Mouse (Mus musculus): Measurements from ENCODE around the gene Mrps36. TPM values are rescaled to one million over a fixed set of nuclear protein-coding genes. Genes with fewer than 3 reads are reported as not detected.

Gene Mrps36
- polyA plus RNA-seq, 1 experiment = 29.2 TPM

GRCm38 (mm10) chr13:100775252-100776055, 31.0 kb upstream of the Mrps36 start, which contains the start of gene Cenph:
Gene Cenph (minus strand): TSS chr13:100775899.
- under 1% methylated on average over 46 of the region's 46 CpGs for WGBS
- peak; percentile 30; the same call in 1 of the 2 replicates for TF ChIP-seq POLR2A (IDR thresholded peaks at IDR 0.05; ENCODE audit: borderline replicate concordance, extremely low read depth, low read depth, low read length)
- TF ChIP-seq CTCF (IDR thresholded peaks at IDR 0.05; ENCODE audit: insufficient read depth, low read length) = no peak
- peak; percentile 80 for DNase-seq
- Histone ChIP-seq H3K4me1 (ENCODE audit: control insufficient read depth, insufficient read depth, low read length) (peaks cover 2% of the 10 kb centered on the region; the same call in 1 of the 2 replicates), H3K4me3 (replicated peaks; ENCODE audit: extremely low read depth, low read depth, low read length) (peak within 1 kb of the TSS; percentile 67)

GRCm38 (mm10) chr13:100774704-100775103, 30.2 kb upstream of the Mrps36 start:
- Histone ChIP-seq H3K4me1 (ENCODE audit: control insufficient read depth, insufficient read depth, low read length) (peaks cover 2% of the 10 kb centered on the region; the same call in 1 of the 2 replicates), H3K4me3 (replicated peaks; ENCODE audit: extremely low read depth, low read depth, low read length) (no peak overlapping the region)
- no peak for DNase-seq
- no peak for TF ChIP-seq POLR2A (IDR thresholded peaks at IDR 0.05; ENCODE audit: borderline replicate concordance, extremely low read depth, low read depth, low read length)
- no peak for TF ChIP-seq CTCF (IDR thresholded peaks at IDR 0.05; ENCODE audit: insufficient read depth, low read length)

DNA sequence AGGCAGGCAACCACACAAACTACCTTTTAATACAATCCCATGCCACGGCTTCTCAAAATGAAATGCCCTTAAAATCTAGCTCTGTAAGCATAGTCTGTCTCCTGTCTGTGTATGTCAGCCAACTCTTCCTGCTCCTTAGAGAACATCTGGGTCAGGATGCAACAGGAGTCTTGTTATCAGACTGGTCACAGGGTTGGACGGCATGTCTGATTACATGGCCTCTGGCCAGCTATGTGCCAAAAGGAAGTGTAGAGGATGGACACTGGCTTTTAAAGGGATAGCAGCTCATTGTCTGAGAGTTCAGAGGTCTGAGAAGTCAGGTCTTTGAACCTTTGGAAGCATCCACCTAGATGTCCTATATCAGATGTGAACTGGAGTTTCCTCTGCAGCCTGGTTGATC, 10.9 kb upstream of the Mrps36 start:
- 47% methylated on average over 2 of the region's 2 CpGs for WGBS
- DNase-seq = peak; percentile 8
- TF ChIP-seq POLR2A (IDR thresholded peaks at IDR 0.05; ENCODE audit: borderline replicate concordance, extremely low read depth, low read depth, low read length) (no peak), CTCF (IDR thresholded peaks at IDR 0.05; ENCODE audit: insufficient read depth, low read length) (no peak)
- H3K4me1 ChIP-seq (ENCODE audit: control insufficient read depth, insufficient read depth, low read length) = no peaks in the 10 kb centered on the region
- no peak overlapping the region for H3K4me3 ChIP-seq (replicated peaks; ENCODE audit: extremely low read depth, low read depth, low read length)

- no peak overlapping the region for H3K4me3 ChIP-seq (replicated peaks; ENCODE audit: extremely low read depth, low read depth, low read length)
- TF ChIP-seq CTCF (IDR thresholded peaks at IDR 0.05; ENCODE audit: insufficient read depth, low read length) (no peak), POLR2A (IDR thresholded peaks at IDR 0.05; ENCODE audit: borderline replicate concordance, extremely low read depth, low read depth, low read length) (no peak)
- no peak for DNase-seq
- WGBS = 72% methylated on average over 4 of the region's 4 CpGs
- H3K4me1 ChIP-seq (ENCODE audit: control insufficient read depth, insufficient read depth, low read length) = no peaks in the 10 kb centered on the region
Observed at GRCm38 (mm10) chr13:100754186-100754585, 9.7 kb upstream of the Mrps36 start.

- no peaks in the 10 kb centered on the region for H3K4me1 ChIP-seq (ENCODE audit: control insufficient read depth, insufficient read depth, low read length)
- no peak for DNase-seq
- TF ChIP-seq CTCF (IDR thresholded peaks at IDR 0.05; ENCODE audit: insufficient read depth, low read length) (no peak), POLR2A (IDR thresholded peaks at IDR 0.05; ENCODE audit: borderline replicate concordance, extremely low read depth, low read depth, low read length) (no peak)
- H3K4me3 ChIP-seq (replicated peaks; ENCODE audit: extremely low read depth, low read depth, low read length) = no peak overlapping the region
- 84% methylated on average over 6 of the region's 6 CpGs for WGBS
Observed at GRCm38 (mm10) chr13:100753011-100753410, 8.6 kb upstream of the Mrps36 start.

- TF ChIP-seq CTCF (IDR thresholded peaks at IDR 0.05; ENCODE audit: insufficient read depth, low read length) (no peak), POLR2A (IDR thresholded peaks at IDR 0.05; ENCODE audit: borderline replicate concordance, extremely low read depth, low read depth, low read length) (no peak)
- no peak overlapping the region for H3K4me3 ChIP-seq (replicated peaks; ENCODE audit: extremely low read depth, low read depth, low read length)
- DNase-seq = no peak
- H3K4me1 ChIP-seq (ENCODE audit: control insufficient read depth, insufficient read depth, low read length) = no peaks in the 10 kb centered on the region
- 66% methylated on average over 8 of the region's 8 CpGs for WGBS
Observed at GRCm38 (mm10) chr13:100752529-100752928, 8.1 kb upstream of the Mrps36 start.

- Histone ChIP-seq H3K4me1 (ENCODE audit: control insufficient read depth, insufficient read depth, low read length) (no peaks in the 10 kb centered on the region), H3K4me3 (replicated peaks; ENCODE audit: extremely low read depth, low read depth, low read length) (no peak overlapping the region)
- 84% methylated on average over 3 of the region's 3 CpGs for WGBS
- TF ChIP-seq CTCF (IDR thresholded peaks at IDR 0.05; ENCODE audit: insufficient read depth, low read length) (no peak), POLR2A (IDR thresholded peaks at IDR 0.05; ENCODE audit: borderline replicate concordance, extremely low read depth, low read depth, low read length) (no peak)
- DNase-seq = no peak
Observed at GRCm38 (mm10) chr13:100751402-100751801, 6.9 kb upstream of the Mrps36 start.

- TF ChIP-seq POLR2A (IDR thresholded peaks at IDR 0.05; ENCODE audit: borderline replicate concordance, extremely low read depth, low read depth, low read length) (no peak), CTCF (IDR thresholded peaks at IDR 0.05; ENCODE audit: insufficient read depth, low read length) (no peak)
- Histone ChIP-seq H3K4me1 (ENCODE audit: control insufficient read depth, insufficient read depth, low read length) (no peaks in the 10 kb centered on the region), H3K4me3 (replicated peaks; ENCODE audit: extremely low read depth, low read depth, low read length) (no peak overlapping the region)
- no peak for DNase-seq
- 45% methylated on average over 5 of the region's 5 CpGs for WGBS
Observed at GRCm38 (mm10) chr13:100750799-100751198, 6.3 kb upstream of the Mrps36 start.

DNA sequence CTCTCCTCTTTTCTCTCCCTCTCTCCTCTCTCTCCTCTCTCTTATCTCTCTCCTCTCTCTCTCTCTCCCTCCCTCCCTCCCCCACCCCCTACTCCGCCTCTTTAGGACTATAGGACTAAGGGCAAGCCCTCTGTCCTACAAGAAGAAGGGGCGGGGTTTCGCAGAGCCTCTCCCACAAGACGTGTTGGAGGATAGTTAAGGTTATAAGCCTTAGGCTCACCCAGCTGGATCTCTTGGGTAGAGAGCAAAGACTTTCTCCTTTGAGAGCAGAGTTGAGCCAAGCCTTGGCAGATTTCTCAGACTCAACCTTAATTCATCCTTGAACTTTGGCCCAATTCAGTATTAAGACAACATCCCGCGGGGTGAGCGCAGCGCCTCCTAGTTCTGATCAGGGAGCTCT, 4.2 kb upstream of the Mrps36 start:
- Histone ChIP-seq H3K4me3 (replicated peaks; ENCODE audit: extremely low read depth, low read depth, low read length) (no peak overlapping the region), H3K4me1 (ENCODE audit: control insufficient read depth, insufficient read depth, low read length) (no peaks in the 10 kb centered on the region)
- no peak for DNase-seq
- no peak for TF ChIP-seq POLR2A (IDR thresholded peaks at IDR 0.05; ENCODE audit: borderline replicate concordance, extremely low read depth, low read depth, low read length)
- no peak for TF ChIP-seq CTCF (IDR thresholded peaks at IDR 0.05; ENCODE audit: insufficient read depth, low read length)
- 55% methylated on average over 8 of the region's 8 CpGs for WGBS

DNA sequence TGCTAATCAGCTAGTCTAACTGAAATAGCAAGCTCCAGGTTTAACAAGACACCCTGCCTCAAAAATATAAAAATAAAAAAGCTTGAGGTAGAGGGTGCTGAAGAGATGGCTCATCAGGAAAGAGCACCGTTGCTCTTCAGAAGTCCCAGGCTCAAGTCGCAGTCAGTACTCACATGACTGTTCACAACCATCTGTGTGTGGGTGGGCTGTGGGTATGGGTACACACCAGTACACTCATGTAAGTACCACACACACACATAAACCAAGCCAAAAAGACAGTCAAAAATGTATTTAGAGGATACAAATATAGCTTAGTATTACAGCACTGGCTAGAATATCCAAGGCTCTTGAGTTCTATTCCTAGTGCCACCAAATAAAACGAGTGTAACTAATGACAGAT, 1.6 kb upstream of the Mrps36 start:
- Histone ChIP-seq H3K4me1 (ENCODE audit: control insufficient read depth, insufficient read depth, low read length) (0 out of 2 replicates have a peak, but pooled peaks cover 3% of the 10 kb centered on the region), H3K4me3 (replicated peaks; ENCODE audit: extremely low read depth, low read depth, low read length) (no peak overlapping the region)
- DNase-seq = no peak
- no peak for TF ChIP-seq POLR2A (IDR thresholded peaks at IDR 0.05; ENCODE audit: borderline replicate concordance, extremely low read depth, low read depth, low read length)
- TF ChIP-seq CTCF (IDR thresholded peaks at IDR 0.05; ENCODE audit: insufficient read depth, low read length) = no peak
- WGBS = 82% methylated on average over 3 of the region's 3 CpGs
